Mouse (Mus musculus) heart, postnatal 0 days (tissue): ENCODE data around the gene Nrxn1.

Source experiments
- CTCF ChIP-seq: IDR thresholded peaks from 2 replicates; pipeline ENCODE4 v1.5.1; 2016; ENCODE audit warnings: antibody characterized with exemption, control low read depth, low read depth
- EP300 ChIP-seq: IDR thresholded peaks from 2 replicates; pipeline ENCODE4 v1.6.1; 2016; ENCODE audit warnings: antibody characterized with exemption, low read depth

GRCm38 (mm10) chr17:90990747-90991146 lies 102.1 kb downstream of the Nrxn1 start:
- no peak for TF ChIP-seq CTCF
- no peak for TF ChIP-seq EP300
